Mouse (Mus musculus) C2C12 (cell line): ENCODE results near the gene Spindoc. TPM values are rescaled to one million over a fixed set of nuclear protein-coding genes. Genes with fewer than 3 reads are reported as not detected.

Experiments used
- H3K27me3 ChIP-seq: one replicate; pipeline ENCODE4 v1.6.1; 2011; ENCODE audit not compliant: control insufficient read depth, insufficient read depth, insufficient read length
- H3K36me3 ChIP-seq: one replicate; pipeline ENCODE4 v1.6.1; 2011; ENCODE audit not compliant: control insufficient read depth, insufficient read depth
- H3K4me3 ChIP-seq: one replicate; pipeline ENCODE4 v1.5.1; 2011; ENCODE audit warnings: mild to moderate bottlenecking, control low read depth; ENCODE audit not compliant: poor library complexity, insufficient read depth, severe bottlenecking
- H3K79me2 ChIP-seq: one replicate; pipeline ENCODE4 v1.6.1; 2011; ENCODE audit not compliant: control insufficient read depth, insufficient read depth
- H3K79me3 ChIP-seq: one replicate; pipeline ENCODE4 v1.6.1; 2011; ENCODE audit warnings: low read depth, control low read depth
- H3ac ChIP-seq: one replicate; pipeline ENCODE3; 2011; ENCODE audit warnings: low read depth; ENCODE audit not compliant: control insufficient read depth, insufficient read length
- CEBPB ChIP-seq: IDR thresholded peaks from one replicate; pipeline ENCODE4 v1.6.1; 2011; ENCODE audit warnings: low read depth, mild to moderate bottlenecking, control low read depth, moderate library complexity
- CTCF ChIP-seq: IDR thresholded peaks from one replicate; pipeline ENCODE4 v1.5.1; 2011; ENCODE audit not compliant: control insufficient read depth, insufficient read depth, insufficient read length
- FOSL1 ChIP-seq: IDR thresholded peaks from one replicate; pipeline ENCODE4 v1.8.0; 2011; ENCODE audit warnings: mild to moderate bottlenecking, low read length; ENCODE audit not compliant: poor library complexity, insufficient read depth, severe bottlenecking
- MAX ChIP-seq: IDR thresholded peaks from one replicate; pipeline ENCODE4 v1.6.1; 2011; ENCODE audit warnings: mild to moderate bottlenecking, control low read depth
- MYOD1 ChIP-seq: IDR thresholded peaks from one replicate; pipeline ENCODE4 v1.6.1; 2011; ENCODE audit warnings: low read depth; ENCODE audit not compliant: control insufficient read depth, insufficient read length
- MYOG ChIP-seq: IDR thresholded peaks from one replicate; pipeline ENCODE4 v1.6.1; 2011; ENCODE audit not compliant: control insufficient read depth, insufficient read length; ENCODE audit errors: extremely low read depth
- USF1 ChIP-seq: IDR thresholded peaks from one replicate; pipeline ENCODE4 v1.6.1; 2011; ENCODE audit warnings: low read depth, mild to moderate bottlenecking, control low read depth, moderate library complexity
- polyA plus RNA-seq: library from polyadenylated mRNA; unstranded; fragments of >200 nt; fragmentation: generic; extraction: Trizol; gene quantifications from one replicate; pipeline ENCODE4 v1.2.1, GENCODE M21; 2012; ENCODE audit warnings: missing spikeins

Spindoc gene
- polyA plus RNA-seq, 1 experiment: 21.6 TPM

DNA sequence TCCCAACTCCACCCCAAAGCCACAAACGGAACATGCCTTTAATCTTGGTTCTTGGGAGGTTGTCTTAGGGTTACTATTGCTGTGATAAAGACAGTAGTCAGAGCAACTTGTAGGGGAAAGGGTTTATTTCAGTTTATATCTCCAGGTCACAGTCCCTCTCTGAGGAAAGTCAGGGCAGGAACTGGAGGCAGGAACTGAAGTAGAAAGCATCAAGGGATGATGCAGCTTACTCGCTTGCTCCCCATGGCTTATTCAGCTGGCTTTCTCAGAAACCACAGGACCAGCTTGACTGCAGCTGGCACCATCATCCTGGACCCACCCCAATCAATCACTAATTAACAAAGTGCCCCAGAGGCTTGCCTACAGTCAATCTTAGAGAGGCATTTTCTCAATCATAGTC, 69.1 kb downstream of the Spindoc start:
- H3K36me3 ChIP-seq: no peaks in the 10 kb centered on the region
- H3K79me2 ChIP-seq: peaks cover 100% of the 10 kb centered on the region
- TF ChIP-seq FOSL1: no peak
- TF ChIP-seq MAX: no peak
- TF ChIP-seq MYOD1: no peak
- H3ac ChIP-seq: no peak overlapping the region
- H3K79me3 ChIP-seq: peaks cover 85% of the 10 kb centered on the region
- H3K27me3 ChIP-seq: no peaks in the 10 kb centered on the region
- H3K4me3 ChIP-seq: no peak overlapping the region

DNA sequence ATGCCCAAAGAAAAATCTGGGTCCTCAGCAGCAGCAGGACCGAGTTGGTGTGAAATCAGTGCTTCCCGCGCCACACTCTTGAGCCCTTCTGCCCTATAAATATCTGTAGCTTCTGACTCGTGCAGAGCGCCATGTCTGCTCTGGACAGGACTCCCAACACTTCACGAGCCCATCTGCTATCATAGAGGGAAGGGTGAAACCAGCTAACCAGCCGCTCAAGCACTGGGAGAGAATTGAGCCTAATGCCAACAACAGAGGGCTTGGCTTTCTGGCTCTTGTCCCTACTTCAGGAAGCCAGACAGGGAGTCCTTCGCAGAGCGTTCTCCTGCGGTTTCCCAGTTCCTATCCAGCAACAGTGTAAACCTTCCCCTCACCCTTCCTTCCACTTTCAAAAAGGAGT, 71.5 kb downstream of the Spindoc start:
- Histone ChIP-seq H3K4me3 (no peak overlapping the region), H3ac (no peak overlapping the region), H3K27me3 (no peaks in the 10 kb centered on the region), H3K36me3 (no peaks in the 10 kb centered on the region), H3K79me2 (peaks cover 100% of the 10 kb centered on the region), H3K79me3 (peaks cover 82% of the 10 kb centered on the region)
- TF ChIP-seq CTCF: no peak
- TF ChIP-seq MYOG: no peak
- TF ChIP-seq CEBPB: no peak
- TF ChIP-seq USF1: no peak
- no peak for TF ChIP-seq MAX
- no peak for TF ChIP-seq FOSL1
- TF ChIP-seq MYOD1: no peak

DNA sequence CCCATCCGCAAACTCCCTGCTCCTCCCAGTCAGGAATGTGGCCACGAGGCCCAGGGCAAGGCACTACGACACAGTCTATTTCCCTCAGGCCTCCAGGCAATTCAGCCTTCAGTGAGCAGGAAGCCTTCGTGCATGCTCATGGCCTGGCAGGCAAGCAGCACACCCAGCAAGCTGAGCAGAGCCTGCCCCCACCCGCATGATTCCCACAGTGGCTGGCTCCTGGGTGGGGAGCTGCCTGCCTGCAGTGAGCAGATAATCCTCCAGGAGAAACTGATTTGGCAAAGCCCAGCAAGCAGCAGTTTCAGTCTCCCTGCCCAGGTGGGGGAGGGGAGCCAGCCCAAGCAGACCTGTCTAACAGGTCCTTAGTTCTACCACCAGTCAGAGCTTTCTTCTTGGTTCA, 72.1 kb downstream of the Spindoc start:
- Histone ChIP-seq H3ac (no peak overlapping the region), H3K79me2 (peaks cover 100% of the 10 kb centered on the region), H3K4me3 (no peak overlapping the region), H3K36me3 (no peaks in the 10 kb centered on the region), H3K27me3 (no peaks in the 10 kb centered on the region), H3K79me3 (peaks cover 81% of the 10 kb centered on the region)
- TF ChIP-seq MYOG (no peak), CEBPB (no peak), MYOD1 (no peak), MAX (no peak), FOSL1 (no peak), USF1 (no peak)

DNA sequence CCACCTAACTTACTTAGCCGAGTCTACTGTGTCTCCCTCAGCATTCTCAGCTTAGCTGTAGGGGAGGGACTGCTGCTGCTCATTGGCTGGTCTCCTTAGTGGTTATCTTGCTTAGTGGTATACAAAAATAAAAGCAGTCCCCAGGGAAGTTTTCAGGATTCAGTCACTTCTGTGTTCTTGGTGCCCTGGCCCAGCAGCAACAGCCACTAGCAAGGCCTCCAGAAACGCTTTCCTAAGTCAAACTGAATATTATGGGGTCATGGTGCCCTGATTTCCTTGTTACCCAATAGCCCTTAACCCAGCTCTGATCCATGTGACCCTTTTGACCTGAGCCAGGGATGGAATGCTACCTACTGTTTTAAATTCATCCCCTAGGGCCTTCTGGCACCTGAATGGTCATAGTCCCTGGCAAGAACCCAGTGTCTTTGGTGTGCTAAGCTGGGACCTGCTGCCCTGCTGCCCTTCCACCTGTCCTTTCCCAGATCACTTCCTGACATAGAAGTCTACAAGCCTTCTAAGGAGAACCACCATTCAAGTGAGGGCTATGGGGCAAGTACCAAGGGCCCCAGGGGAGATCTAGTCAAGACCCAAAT, 73.0 kb downstream of the Spindoc start:
- Histone ChIP-seq H3K27me3 (no peaks in the 10 kb centered on the region), H3K36me3 (no peaks in the 10 kb centered on the region), H3K79me3 (peaks cover 77% of the 10 kb centered on the region), H3K79me2 (peaks cover 100% of the 10 kb centered on the region), H3ac (no peak overlapping the region), H3K4me3 (no peak overlapping the region)
- no peak for TF ChIP-seq MYOD1

DNA sequence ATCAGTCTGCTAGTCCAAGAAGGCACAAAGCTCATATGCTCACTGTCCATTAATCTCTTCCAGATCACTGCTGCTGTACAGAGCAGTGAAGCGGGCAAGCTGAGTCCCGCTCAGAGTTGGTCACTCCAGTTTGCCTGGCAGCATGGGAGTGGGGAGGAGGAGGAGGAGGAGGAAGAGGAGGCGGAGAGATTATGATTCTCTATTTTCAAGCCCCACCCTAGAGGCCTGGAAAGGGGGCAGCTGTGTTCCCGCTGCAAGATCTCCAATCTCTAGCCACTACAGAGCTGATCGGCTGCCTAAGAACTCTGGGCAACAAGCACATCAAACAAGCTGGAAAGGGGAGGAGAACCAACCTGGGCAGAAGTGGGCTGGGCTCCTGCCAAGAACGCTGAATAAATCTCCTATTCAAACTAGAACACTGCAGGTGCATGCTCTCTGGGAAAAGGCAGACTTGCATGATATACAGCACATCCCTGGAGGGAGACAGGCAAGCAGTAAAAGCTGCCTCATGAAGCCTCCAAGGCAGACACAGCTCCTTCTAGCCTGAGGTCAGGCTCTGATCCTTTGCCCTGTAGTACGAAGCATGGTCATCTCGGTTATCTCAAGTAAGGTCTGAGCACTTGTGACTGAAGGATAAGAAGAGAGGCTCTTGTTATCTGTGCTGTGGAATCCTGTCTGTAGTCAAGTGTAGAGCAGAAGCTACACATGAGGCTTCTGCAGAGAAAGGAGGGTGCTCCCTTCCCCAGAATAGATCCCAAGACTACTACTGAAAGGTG, 74.6 kb downstream of the Spindoc start:
- peaks cover 100% of the 10 kb centered on the region for H3K79me2 ChIP-seq

DNA sequence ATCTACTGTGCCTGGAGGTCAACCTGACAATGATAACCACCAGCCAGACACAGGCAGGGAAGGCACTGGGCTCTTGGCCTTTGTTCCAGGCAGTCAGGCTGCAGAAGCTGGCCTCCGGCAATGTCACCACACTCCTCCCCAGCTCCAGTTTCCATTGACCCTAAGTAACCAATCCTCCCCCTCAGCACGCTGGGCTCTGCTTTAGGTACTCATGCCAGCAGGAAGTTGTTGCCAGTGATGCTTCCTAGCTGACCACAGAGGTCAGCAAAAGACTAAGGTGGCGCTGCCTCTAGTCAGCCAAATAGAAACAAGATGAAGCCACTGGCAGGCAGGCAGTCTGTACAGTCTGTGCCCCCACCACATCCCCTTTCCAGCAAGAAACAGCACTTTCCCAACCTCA, 75.8 kb downstream of the Spindoc start:
- Histone ChIP-seq H3K79me3 (peaks cover 54% of the 10 kb centered on the region), H3ac (no peak overlapping the region), H3K36me3 (no peaks in the 10 kb centered on the region), H3K79me2 (peaks cover 90% of the 10 kb centered on the region), H3K4me3 (no peak overlapping the region), H3K27me3 (no peaks in the 10 kb centered on the region)
- TF ChIP-seq CTCF (no peak), MAX (no peak), USF1 (no peak), CEBPB (no peak), FOSL1 (no peak), MYOD1 (no peak), MYOG (no peak)

More for the DNA sequence above, 74.6 kb downstream of the Spindoc start:
- no peak overlapping the region for H3K4me3 ChIP-seq
- no peaks in the 10 kb centered on the region for H3K27me3 ChIP-seq
- peaks cover 66% of the 10 kb centered on the region for H3K79me3 ChIP-seq
- no peaks in the 10 kb centered on the region for H3K36me3 ChIP-seq
- H3ac ChIP-seq: no peak overlapping the region
- no peak for TF ChIP-seq FOSL1
- TF ChIP-seq MAX: no peak
- TF ChIP-seq MYOD1: no peak
- no peak for TF ChIP-seq CEBPB
- no peak for TF ChIP-seq USF1
- TF ChIP-seq MYOG: no peak
- TF ChIP-seq CTCF: no peak
